In the genomic region with DNA sequence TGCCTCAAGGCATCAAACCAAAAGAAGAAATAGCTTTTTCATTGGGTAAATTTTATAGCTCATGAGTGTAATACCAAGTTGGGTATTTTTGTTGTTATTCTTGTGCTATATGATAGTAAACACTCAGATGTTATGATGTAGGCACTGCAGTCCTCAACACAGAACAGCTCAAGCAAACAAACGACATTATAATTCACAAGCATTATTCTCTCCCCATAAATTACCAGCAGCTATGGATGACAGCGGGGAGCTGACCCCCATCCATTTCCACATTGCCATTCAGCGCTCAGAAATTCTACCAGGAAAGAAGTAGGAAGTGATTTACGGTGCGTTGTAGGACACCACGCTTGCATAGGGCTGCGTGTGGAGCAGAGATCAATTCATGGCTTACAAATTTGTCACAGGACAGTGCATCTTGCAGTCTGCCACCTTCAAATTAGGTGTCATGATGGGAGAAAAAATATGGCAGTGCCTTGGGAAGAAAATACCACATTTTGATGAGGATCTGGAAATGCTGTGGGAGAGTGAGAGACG, we compare ENCODE assay signal across 17 mouse cellular contexts.
DNase-seq lines count a peak whose midpoint lies in the region; ATAC-seq and TF ChIP-seq lines count a peak whose summit lies in the region.
"Had no signal": no experiment of that assay in that cellular context is flagged by ENCODE, and none has a peak within 500 bp of the region (broad histone marks: within the 10 kb centered on the region; RNA-seq: fewer than 3 reads in every experiment).

No protein-coding gene starts in this region.

- no peak for TF ChIP-seq CTCF in lung, embryonic 14.5 days (IDR thresholded peaks at IDR 0.05; ENCODE audit: low read depth)
- no peak for TF ChIP-seq CTCF in lung, postnatal 0 days (IDR thresholded peaks at IDR 0.05)

- no peak overlapping the region for H3K4me3 ChIP-seq in lung, embryonic 14.5 days (ENCODE audit: low read depth, low read length)
- no peak overlapping the region for H3K4me3 ChIP-seq in lung, postnatal 0 days (ENCODE audit: low read depth, low read length)
- H3K4me3 ChIP-seq in hindbrain, embryonic 12.5 days, result no peak overlapping the region
- H3K4me3 ChIP-seq in limb, embryonic 10.5 days, result no peak overlapping the region
- H3K4me3 ChIP-seq: erythroblast, embryonic 14.5 days; layer of hippocampus, adult 2 months; limb, embryonic 12.5 days; liver, embryonic 13.5 days had no signal

- DNase-seq in lung, embryonic 14.5 days, result peak; percentile 11
- no peak for DNase-seq in lung, postnatal 0 days (ENCODE audit: low spot score)
- DNase-seq in limb, embryonic 10.5 days (ENCODE audit: low spot score), result peak; percentile 39
- DNase-seq in c-Kit-positive CD71-positive TER-119-positive erythroid progenitor cells, embryonic 14.5 days (ENCODE audit: low spot score), result no peak
- no peak for DNase-seq in heart, adult 9 months (ENCODE audit: low spot score in 2 of 2)
- DNase-seq in retina, postnatal 1 day, result no peak
- DNase-seq: adrenal gland, postnatal 36 days; cerebellum, postnatal 10 days; heart, adult 18-20 months; liver, embryonic 13.5 days; right cerebral cortex, adult 18-20 months; thymus, adult 18-20 months had no signal

- ATAC-seq in lung, embryonic 14.5 days (ENCODE audit: insufficient read depth), result no peak
- no peak for ATAC-seq in lung, postnatal 0 days
- ATAC-seq in hindbrain, embryonic 12.5 days (ENCODE audit: low FRiP score), result peak; percentile 61; the same call in 1 of the 2 replicates
- ATAC-seq: forebrain, embryonic 16.5 days had no signal

- WGBS in lung, embryonic 14.5 days, result 41% methylated on average over 8 of the region's 8 CpGs
- 50% methylated on average over 8 of the region's 8 CpGs for WGBS in lung, postnatal 0 days
- 68% methylated on average over 8 of the region's 8 CpGs for WGBS in hindbrain, embryonic 12.5 days
- WGBS in limb, embryonic 10.5 days, result 51% methylated on average over 8 of the region's 8 CpGs

- no peak overlapping the region for H3K9ac ChIP-seq in lung, embryonic 14.5 days
- H3K9ac ChIP-seq in lung, postnatal 0 days (replicated peaks; ENCODE audit: low read depth), result no peak overlapping the region
- H3K9ac ChIP-seq in hindbrain, embryonic 12.5 days, result no peak overlapping the region
- H3K9ac ChIP-seq: limb, embryonic 12.5 days; liver, embryonic 13.5 days had no signal

- H3K27ac ChIP-seq in lung, embryonic 14.5 days (ENCODE audit: low read depth), result no peak overlapping the region
- no peak overlapping the region for H3K27ac ChIP-seq in lung, postnatal 0 days (ENCODE audit: low read length)
- 0 out of 2 replicates have a peak overlapping the region, but pooled peaks have one; percentile 7 for H3K27ac ChIP-seq in hindbrain, embryonic 12.5 days
- no peak overlapping the region for H3K27ac ChIP-seq in limb, embryonic 10.5 days
- H3K27ac ChIP-seq: layer of hippocampus, adult 2 months; limb, embryonic 12.5 days; liver, embryonic 13.5 days had no signal

- no peaks in the 10 kb centered on the region for H3K27me3 ChIP-seq in lung, embryonic 14.5 days (ENCODE audit: insufficient read depth, low read length)
- no peaks in the 10 kb centered on the region for H3K27me3 ChIP-seq in lung, postnatal 0 days (replicated peaks; ENCODE audit: insufficient read depth, low read length)
- H3K27me3 ChIP-seq in hindbrain, embryonic 12.5 days, result no peaks in the 10 kb centered on the region
- H3K27me3 ChIP-seq in limb, embryonic 10.5 days (ENCODE audit: low read depth, poor library complexity, severe bottlenecking), result no peaks in the 10 kb centered on the region
- H3K27me3 ChIP-seq: limb, embryonic 12.5 days; liver, embryonic 13.5 days had no signal

- H3K9me3 ChIP-seq in lung, embryonic 14.5 days (ENCODE audit: low read depth, low read length), result no peaks in the 10 kb centered on the region
- no peaks in the 10 kb centered on the region for H3K9me3 ChIP-seq in lung, postnatal 0 days (ENCODE audit: low read length)
- H3K9me3 ChIP-seq in hindbrain, embryonic 12.5 days (replicated peaks), result no peaks in the 10 kb centered on the region
- H3K9me3 ChIP-seq in limb, embryonic 10.5 days (replicated peaks), result no peaks in the 10 kb centered on the region
- H3K9me3 ChIP-seq: limb, embryonic 12.5 days; liver, embryonic 13.5 days had no signal

- no peaks in the 10 kb centered on the region for H3K36me3 ChIP-seq in lung, embryonic 14.5 days (ENCODE audit: insufficient read depth)
- H3K36me3 ChIP-seq in lung, postnatal 0 days (ENCODE audit: insufficient read depth, low read length), result no peaks in the 10 kb centered on the region
- H3K36me3 ChIP-seq in hindbrain, embryonic 12.5 days, result no peaks in the 10 kb centered on the region
- H3K36me3 ChIP-seq in limb, embryonic 10.5 days, result no peaks in the 10 kb centered on the region
- H3K36me3 ChIP-seq: limb, embryonic 12.5 days; liver, embryonic 13.5 days had no signal

- no peaks in the 10 kb centered on the region for H3K4me1 ChIP-seq in lung, embryonic 14.5 days (ENCODE audit: insufficient read depth)
- H3K4me1 ChIP-seq in lung, postnatal 0 days (ENCODE audit: insufficient read depth, low read depth, low read length), result no peaks in the 10 kb centered on the region
- H3K4me1 ChIP-seq in hindbrain, embryonic 12.5 days, result 0 out of 2 replicates have a peak, but pooled peaks cover 3% of the 10 kb centered on the region
- peaks cover 5% of the 10 kb centered on the region; the same call in 1 of the 2 replicates for H3K4me1 ChIP-seq in limb, embryonic 10.5 days
- H3K4me1 ChIP-seq: limb, embryonic 12.5 days; liver, embryonic 13.5 days had no signal

- no peak for TF ChIP-seq EP300 in lung, postnatal 0 days (IDR thresholded peaks at IDR 0.05)

- H3K4me2 ChIP-seq in lung, embryonic 14.5 days, result no peak overlapping the region
- H3K4me2 ChIP-seq in lung, postnatal 0 days (replicated peaks; ENCODE audit: low read depth, low read length), result no peak overlapping the region
- H3K4me2 ChIP-seq in hindbrain, embryonic 12.5 days (replicated peaks), result peak overlapping the region; percentile 17; the same call in 1 of the 2 replicates
- H3K4me2 ChIP-seq: limb, embryonic 12.5 days; liver, embryonic 13.5 days had no signal

Comparison
In these comparisons a context has a peak if more than half of its experiments do, and no peak if none do; other contexts are left out.
1. DNase-seq: peak in lung, embryonic 14.5 days (single experiment) and limb, embryonic 10.5 days (single experiment); none in lung, postnatal 0 days (single experiment), c-Kit-positive CD71-positive TER-119-positive erythroid progenitor cells, embryonic 14.5 days (single experiment), heart, adult 9 months (0 of 2) and retina, postnatal 1 day (single experiment).